Mouse (Mus musculus) erythroblast, embryonic 14.5 days (primary cell): ENCODE measurements around the gene Elovl5.

Experiments used
- GATA1 ChIP-seq: IDR thresholded peaks from 2 replicates; pipeline ENCODE4 v1.6.1; 2012; ENCODE audit warnings: low read length, inconsistent platforms, mixed read lengths
- TAL1 ChIP-seq: IDR thresholded peaks from 3 replicates; pipeline ENCODE4 v1.6.1; 2012; ENCODE audit warnings: low read length, inconsistent platforms, mixed read lengths

DNA sequence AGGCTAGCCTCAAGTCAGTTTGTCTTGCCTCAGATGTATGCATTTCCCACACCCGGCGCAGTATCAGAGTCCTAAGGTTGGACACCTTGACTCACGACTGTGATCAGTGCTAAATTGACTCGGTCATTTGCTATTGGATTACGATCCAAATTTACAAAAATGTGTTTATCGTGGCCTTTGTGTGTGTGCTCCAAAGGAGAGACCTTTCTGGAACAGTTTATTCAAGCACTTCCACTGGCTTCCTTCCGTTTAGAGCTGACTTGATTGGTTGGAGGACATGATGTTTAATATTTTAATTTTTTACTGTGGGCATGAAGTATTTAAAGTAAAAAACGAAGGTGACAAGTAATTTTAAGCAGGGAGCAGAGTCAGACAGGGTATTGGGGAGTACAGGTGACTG lies 38.8 kb downstream of the Elovl5 start:
- TF ChIP-seq TAL1: no peak
- TF ChIP-seq GATA1: no peak
